Mouse (Mus musculus): ENCODE data around the gene Cacng4.

DNA sequence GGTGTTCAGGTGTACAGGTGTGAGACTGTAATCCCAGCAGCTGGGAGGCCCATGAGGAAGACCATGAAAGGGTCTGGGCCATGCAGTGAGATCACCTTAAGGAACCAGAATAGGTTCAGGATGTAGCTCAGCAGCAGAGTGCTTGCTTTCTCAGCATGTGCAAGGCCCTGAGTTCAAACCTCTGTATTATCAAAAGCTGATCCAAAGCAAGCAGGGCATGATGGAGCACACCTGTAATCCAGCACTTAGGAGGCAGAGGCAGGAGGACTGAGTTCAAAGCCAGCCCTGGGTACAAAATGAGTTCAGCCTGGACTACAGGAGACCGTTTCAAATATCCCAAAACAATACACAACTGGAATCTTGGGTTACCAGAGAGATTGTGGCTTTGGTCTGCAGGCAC, 9.1 kb downstream of the Cacng4 start:
- TF ChIP-seq EP300 (optimal IDR thresholded peaks at IDR 0.05) (no peak), CTCF (IDR thresholded peaks at IDR 0.05; ENCODE audit: low read depth) (no peak)

Data from stomach, postnatal 0 days (tissue).